Mouse (Mus musculus) T-helper 2 cell (primary cell): ENCODE measurements around the gene Rbm17.
"Not testable (repeated sequence)": the region's sequence is repeated elsewhere in the genome, so short reads cannot be mapped to it uniquely, and the experiment has no call there.

Source experiments
- in situ Hi-C: fragments of 300-600 bp; cut with MboI, MseI; formaldehyde crosslinking; loops from one replicate; pipeline ENCODE4 v1.15.1; 2025; ENCODE audit warnings: high pct_unique_total_duplicates

The Rbm17 gene

DNA sequence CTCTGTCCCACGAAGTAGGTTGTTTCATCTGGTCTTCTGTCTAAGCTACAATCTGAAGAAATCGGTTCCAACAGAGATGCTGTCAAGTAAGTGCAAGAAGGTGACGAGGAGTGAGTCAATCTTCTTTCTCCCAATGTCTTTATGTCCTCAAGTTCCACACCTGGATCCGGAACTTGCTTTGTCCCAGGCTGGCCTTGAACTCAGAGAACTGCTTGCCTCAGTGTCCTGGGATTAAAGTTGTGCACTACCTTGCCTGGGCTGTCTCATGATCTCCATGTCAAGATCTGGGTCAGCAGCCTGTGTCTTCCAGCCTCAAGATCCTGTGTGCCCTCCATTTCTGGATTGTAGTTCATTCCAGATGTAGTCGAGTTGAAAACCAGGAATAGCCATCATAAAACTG, at the start of gene Rbm17:
Rbm17 (minus strand) TSS at position 101 of the 400 bp plus-strand sequence.
- in situ Hi-C loops, result no loop called here

DNA sequence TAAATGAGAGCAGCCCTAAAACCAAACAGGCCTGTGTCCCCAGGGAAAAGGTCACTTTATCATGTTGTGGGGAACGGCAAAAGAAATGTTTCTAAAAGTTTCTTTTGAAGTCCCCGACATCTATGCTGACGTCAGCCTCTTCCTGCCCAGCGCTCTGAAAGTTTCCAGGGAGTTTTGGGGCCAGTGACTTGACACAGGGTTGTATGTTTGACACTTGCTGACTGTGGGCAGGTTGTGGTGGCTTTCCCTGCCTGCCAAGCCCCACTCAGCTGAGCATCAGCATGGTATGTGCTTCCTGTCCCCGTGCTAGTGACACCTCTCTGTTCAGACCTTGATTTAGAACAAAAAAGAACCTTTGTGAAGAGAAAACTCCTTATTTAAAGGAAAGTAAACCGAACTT, 49.4 kb upstream of the Rbm17 start:
- in situ Hi-C loops, result no loop called here

DNA sequence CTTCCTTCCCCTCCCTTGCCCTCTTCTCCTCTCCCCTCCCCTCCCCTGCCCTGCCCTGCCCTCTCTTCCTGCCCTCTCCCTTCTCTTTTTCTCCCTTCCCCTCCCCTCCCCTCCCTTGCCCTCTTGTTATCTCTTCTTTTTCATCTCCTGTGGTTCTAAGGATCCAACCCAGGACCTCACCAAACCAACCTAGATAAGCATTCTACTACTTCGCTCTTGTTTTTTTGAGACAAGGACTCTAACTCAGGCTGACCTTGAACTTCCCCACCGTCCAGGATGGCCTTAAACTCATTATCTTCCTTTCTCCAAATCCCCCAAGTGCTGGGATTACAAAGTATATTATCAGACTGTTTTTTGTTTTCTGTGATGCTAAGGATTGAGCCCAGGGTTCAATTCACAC, 48.8 kb upstream of the Rbm17 start:
- in situ Hi-C loops, result no loop called here

DNA sequence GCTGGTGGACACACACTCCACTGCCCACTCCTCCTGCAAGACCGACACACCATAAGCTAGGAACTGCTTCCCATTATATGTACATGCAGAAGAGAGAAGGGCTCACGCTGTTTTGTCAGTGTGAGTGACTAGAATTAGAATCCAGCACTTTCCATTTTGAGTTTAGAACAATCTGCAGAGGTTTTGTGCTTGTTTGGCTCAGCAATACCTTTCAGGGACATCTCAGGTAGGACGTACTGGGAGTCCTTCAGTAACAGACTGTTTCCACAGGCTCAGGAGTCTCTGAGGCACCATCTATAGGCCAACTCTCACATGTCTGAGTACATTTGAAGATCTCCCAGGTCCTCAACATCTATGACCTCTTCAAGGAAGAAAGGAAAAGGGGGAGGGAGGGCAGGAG, 48.2 kb upstream of the Rbm17 start:
- in situ Hi-C loops, result no loop called here

DNA sequence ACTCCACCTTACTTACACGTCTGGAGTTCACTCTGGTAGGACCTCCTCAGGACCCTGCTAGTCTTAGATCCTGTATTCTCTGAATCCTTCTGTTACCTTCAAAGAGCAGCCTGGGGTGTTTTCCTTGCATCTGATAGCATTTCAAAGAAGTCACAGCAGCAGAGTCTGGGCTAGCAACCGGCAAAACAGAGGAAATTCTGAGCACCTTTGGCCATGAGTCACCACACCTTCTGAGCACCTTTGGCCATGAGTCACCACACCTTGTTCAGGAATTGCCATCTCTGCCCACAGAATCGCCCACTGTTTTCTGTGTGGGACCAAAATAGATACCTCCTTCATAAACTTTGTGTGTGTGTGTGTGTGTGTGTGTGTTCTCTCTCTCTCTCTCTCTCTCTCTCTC, 47.5 kb upstream of the Rbm17 start:
- in situ Hi-C loops, result no loop called here

DNA sequence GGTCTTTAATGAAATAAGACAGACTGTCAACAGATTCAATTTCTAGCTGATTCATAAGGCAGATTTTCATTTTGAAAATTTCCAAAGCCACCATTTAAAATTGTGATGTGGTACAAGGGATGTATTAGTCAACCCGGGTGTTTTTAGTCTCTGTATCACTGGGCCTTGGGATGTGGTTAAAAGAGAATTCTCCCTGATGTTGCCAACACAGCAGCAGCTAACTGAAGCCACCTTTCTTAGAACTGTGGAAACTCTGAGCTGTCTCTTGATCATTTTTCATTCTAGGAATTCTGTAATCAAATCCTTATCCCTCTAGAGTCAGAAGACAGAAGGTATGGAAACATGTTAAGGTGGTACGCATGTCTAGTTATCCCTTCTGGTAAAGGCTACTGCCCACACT, 41.3 kb upstream of the Rbm17 start:
- in situ Hi-C loops, result no loop called here

DNA sequence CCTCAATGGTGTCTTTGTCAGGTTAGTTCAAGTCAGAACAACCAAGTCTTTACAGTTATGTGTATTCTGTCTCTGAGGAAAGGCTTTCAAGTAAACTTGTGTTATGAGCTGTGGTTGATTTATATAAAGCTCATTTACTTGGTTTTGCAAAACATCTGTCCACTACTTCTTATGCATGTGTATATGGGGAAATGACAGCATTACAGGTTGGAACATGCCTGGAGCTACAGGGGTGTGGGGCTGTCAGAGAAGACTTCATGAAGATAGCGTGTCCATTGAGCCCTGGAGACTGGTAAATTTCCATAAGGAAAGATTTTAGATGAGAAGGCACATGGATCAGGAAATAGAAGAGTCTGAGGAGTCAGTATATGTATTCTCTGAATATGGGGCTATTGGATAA, 40.1 kb upstream of the Rbm17 start:
- in situ Hi-C loops, result loop anchor here (5.0 kb wide), 2 partner anchors 37 to 457 kb away; no protein-coding TSS in a partner anchor

DNA sequence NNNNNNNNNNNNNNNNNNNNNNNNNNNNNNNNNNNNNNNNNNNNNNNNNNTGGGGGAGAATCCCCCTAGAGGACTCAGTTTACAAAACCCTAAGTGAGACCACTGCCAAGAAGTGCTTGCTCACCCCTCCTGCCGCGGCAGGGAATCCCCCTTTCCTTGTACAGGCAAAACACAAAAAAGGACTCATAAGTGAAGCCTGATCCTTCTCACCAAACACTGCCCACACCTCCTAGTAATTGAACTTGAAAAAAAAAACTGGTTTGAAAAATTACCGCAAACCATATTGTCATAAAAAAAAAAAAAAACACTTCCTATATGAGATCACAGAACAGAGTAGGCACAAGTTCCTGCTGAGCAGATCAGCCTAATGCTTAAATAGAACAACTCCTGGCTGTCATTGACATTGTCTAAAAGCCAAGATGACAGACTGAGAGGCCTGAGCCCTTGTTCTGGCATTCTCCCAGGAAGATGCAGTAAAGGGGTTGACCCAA, 38.5 kb upstream of the Rbm17 start, which contains the start of gene Il2ra:
Il2ra (plus strand) TSS at position 357 of the 491 bp plus-strand sequence.
- in situ Hi-C loops, result loop anchor here (5.0 kb wide), 2 partner anchors 35 to 455 kb away; no protein-coding TSS in a partner anchor

DNA sequence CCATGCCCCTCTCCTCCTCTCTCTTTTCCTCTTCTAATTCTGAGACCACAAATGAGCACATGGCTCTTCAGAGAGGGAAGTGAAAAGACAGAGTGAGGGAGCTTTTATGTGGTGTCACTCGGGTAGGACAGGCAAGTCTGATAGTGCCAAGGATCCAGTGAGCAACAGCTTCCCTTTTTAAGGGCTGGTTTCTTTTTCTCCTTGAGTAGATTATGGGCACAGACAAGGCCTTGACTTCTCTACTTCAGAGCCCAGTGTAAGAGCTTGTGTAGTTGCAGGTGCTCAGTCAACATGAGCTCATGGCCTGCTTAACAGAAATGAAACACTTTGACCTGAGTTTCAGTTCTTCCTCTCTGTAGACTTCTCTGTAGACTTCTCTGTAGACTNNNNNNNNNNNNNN, 33.2 kb upstream of the Rbm17 start:
- in situ Hi-C loops, result no loop called here

DNA sequence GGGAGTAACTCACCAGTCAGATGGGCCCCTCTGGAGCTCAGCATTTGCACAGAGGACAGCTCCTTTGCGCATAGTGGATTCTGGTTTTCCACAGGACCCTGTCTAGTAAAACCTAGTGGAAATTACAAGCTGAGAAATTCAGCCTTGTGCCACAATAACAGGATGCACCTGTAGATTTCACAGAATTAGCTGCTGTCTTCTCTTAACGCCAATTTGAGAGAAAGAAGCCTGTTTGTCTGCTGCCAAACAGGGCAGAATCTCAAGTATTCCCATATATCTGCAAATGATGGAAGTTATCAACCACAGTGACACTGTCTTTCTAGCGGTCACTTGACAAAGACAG, 32.2 kb upstream of the Rbm17 start:
- in situ Hi-C loops, result no loop called here

DNA sequence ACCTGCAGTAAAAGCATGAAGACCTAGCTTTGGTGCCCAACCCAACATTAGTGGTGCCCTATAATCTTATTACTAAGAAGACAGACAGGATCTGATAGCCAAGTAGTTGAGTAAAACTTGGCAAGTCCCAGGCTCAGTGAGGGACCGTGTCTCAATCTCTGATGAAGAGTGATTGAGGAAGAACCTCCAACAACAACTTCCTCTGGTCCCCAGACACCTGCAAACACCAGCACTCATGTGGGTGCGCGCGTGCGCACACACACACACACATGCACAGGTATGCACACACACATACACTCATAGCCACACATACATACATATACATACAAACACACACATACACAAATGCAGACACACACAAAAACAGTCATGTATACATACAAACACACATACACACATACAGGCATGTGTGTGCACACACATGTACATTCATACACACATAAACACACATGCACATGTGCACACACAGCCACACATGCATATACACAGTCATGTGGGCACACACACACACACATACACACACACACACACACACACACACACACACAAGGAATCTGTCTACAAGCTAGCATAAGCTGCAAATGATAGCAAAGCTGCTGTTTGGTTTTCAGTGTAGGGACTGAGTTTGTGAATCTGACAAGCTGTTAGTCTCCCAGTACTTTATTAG, 31.7 kb upstream of the Rbm17 start:
- in situ Hi-C loops, result no loop called here

DNA sequence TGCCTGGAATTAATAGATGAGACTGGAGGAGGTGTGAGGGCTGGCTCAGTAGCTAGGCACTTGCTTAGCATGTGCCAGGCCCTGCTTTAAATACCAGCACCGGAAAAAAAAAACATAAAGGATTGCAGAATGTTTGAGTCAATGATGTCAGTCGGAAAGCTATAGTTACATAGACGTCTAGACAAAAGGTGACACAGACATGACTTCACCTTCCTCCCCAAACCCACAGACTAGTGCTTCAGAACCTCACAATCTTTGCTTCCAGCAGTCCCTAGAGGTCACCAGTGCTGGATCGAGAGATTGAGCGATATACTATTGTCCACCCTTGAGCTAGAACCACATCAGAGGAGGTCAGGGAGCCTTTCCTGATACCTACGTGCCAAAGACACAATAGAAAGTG, 31.1 kb upstream of the Rbm17 start:
- in situ Hi-C loops, result no loop called here

DNA sequence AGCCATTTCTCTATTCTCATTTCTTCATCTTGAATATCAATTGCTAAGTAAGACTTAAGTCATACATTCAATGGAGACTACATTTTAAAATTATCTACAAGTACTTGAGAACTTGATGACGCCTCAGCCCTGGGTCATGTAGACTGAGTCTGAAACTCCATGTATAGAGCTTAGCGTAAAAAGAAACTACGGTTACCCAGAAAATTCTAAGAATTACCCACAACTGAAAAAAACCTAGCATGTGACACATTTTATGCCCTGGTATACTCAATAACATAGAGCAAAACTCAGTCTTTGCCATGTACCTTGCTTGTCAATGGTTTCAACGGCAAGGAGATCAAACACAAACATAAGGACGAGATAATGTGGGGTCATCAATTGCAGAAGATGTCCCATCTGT, 21.9 kb upstream of the Rbm17 start, which contains the start of gene Gm17490:
Gm17490 (minus strand) TSS at position 375 of the 400 bp plus-strand sequence.
- in situ Hi-C loops, result loop anchor here (10.0 kb wide), 1 partner anchor 1251 kb away; the partner anchor contains the start of gene Sfmbt2

DNA sequence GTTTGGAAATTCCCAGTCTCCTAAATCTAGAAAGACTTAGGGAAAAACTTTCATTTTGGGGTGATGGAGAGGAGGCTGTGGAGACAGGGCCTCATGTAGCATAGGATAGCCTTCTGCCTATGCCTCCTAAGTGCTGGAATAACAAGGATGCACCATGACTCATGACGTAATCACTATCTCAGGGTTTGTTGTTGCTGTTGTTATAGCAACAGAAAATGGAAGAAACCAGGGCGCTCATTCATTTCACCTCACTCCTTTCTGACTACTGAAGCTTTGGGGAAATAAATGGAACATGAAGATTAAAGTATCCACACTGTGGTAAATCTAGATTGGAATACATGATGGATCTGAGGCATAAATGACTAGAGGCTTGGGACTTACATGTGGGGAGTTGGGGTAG, 19.8 kb upstream of the Rbm17 start:
- in situ Hi-C loops, result loop anchor here (10.0 kb wide), 1 partner anchor 1249 kb away; the partner anchor contains the start of gene Sfmbt2

DNA sequence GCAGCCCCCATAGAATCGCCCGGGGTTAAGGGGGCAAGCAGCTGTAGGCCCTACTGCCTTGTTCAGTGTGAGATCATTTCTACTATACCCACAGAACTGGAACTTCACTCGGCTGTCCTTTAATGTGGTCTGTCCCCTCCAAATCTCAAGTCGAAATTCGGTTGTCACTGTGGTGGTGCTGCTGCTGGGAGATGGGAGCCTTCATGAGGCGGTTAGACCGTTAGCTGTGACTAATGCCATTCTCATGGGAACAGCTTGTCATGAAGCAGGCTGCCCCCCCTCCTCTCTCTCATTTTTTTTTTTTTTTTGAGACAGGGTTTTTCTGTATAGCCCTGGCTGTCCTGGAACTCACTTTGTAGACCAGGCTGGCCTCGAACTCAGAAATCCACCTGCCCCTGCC, 19.2 kb upstream of the Rbm17 start:
- in situ Hi-C loops, result loop anchor here (10.0 kb wide), 1 partner anchor 1248 kb away; the partner anchor contains the start of gene Sfmbt2

DNA sequence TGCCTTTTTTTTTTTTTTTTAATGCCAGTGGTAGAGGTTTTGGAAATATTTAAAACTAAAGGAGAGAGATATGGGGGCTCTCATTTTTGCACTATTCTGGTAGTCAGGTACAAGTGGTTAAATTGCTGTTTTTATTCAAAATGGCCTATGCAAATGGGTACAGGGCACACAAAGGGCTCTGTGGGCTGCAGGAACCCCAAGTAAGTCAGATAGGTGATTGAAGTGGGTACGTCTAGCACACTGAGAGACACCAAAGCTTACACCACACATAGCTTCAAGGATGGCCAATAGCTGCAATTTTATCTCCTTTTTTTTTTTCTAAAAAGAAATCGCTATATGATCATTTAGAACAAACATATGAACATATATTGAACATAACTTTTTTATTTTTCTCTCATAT, 15.6 kb upstream of the Rbm17 start:
- in situ Hi-C loops, result no loop called here

DNA sequence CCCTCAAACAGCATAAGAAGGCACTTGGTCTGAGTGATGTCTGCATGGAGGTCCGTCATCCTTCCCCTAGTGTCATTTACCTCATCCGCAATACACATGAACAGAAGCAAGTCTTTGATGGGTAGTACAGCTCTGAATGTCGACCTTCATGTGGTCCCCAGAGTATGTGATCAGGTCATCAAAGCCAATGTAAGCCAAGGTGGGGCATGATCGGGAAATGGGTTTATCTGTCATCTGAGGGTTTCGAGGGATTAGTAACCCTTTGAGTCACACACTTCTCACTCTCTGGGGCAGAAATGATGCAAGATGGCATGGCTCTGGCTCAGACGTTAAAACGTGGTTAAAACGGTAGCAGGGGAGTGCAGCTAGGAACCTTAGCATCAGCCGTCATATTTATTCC, 12.9 kb upstream of the Rbm17 start:
- in situ Hi-C loops, result no loop called here

DNA sequence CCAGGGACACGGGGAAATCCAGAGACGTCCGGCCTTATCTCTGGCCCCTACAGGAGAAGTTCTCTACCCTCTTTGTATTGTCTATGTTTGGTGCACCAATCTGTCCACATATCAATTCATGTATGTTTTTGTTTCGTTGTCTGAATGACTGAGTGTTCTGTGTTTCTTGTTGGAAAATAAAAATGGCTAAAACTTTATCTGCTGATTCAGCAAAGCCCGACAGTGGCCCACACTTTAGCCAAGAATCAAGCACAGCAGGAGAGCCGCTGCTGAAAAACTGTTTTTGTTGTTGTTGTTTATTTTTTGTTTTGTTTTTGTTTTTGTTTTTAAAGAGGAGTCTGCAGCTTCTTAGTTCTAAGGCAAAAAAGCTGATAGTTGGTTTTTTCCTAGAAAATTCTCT, 9.0 kb upstream of the Rbm17 start:
- in situ Hi-C loops, result not testable (repeated sequence)

DNA sequence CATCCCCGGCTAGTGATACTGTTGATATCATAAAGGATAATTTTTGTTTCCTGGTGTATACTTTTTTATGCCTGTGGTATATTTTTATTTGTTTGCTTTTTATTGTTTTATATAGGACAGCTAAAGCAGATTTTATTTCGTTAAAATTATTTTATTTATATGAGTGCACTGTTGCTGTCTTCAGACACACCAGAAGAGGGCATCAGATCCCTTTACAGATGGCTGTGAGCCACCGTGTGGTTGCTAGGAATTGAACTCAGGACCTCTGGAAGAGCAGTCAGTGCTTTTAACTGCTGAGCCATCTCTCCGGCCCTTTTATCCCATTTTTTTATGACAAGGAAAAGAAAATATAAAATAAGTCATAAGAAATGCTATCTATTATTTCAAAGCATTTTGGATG, 2.8 kb upstream of the Rbm17 start:
- in situ Hi-C loops, result loop anchor here (5.0 kb wide), 1 partner anchor 36 kb away; the partner anchor contains the start of gene Il2ra

DNA sequence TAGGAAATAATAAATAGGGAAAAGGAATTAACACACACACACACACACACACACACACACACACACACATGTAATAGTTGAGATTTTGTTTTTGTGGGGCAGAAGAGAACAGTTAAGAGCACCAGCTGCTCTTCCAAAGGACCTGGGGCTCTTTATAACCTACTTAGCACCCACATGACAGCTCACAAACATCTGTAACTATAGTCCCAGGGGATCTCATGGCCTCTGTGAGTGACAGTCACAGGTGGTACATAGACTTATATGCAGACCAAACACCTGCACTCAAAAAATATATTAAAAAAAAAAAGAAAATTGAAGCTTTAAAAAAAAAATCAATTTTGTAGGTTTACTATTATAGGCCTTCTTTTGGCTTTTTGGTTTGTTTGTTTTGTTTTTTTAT, 958 bp upstream of the Rbm17 start:
- in situ Hi-C loops, result loop anchor here (5.0 kb wide), 1 partner anchor 37 kb away; the partner anchor contains the start of gene Il2ra

DNA sequence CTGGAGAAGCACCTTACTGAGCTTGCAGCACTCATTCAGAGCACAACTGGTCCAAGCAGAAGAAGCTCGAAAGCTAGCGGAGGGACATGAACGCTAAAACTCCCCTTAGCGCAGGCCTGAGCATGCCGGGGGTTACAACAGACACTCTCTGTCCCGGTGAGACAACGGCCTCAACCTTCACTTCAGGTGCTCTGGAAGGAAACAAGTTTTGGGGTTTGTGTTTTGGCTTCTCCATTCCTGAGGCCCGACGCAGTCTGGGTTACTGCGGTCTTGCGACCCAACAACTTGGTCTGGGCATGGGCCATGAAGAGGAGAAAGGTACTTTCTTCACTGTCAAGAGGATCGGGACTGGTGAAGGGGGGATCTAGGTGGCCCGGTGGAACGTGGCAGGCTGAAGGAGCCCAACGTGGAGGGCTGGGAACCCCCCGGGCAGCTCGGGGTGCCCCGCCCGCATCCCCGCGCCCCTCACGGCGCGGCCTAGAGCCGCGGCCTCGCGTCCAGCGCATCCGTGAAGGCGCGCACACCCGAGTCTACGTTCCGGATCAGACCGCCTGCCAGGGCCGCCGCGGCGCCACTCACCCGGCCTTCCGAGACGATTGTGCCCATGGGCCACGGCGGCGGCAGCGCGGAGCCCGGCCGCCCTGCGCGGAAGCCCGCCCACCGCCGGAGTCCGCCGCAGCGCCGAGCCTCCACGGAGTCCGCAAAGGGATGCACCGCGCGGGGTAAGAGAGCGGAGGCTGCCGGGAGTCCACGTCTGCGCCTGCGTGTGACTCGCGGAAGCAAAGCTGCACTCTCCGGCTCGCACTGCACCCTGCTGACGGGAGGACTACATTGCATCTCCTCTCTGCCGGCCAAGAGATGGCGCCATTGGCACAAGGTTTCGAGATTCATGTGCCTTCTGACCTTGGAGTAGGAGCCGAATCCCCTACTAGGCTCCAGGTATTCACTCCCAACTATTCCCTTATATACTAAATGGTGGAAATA, 1.2 kb downstream of the Rbm17 start:
- in situ Hi-C loops, result no loop called here

DNA sequence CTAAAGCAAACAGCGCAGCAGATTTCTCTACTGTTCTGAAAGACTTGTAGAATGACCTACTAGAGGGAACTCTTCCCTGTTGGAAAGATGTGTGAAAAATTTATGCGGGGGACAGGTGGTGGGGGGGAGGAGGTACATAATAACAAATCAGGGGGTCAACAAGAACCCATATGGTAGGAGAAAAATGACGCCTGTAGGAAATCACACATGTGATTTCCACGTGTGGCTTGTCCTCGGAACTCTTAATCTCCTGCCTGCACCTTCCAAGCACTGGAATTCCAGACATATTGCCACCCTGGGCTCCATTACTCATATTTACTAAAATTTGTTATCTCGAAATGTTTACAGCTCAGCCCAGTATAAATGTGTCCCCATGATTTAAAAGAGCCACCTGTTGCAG, 2.2 kb downstream of the Rbm17 start:
- in situ Hi-C loops, result no loop called here
